Mouse (Mus musculus) G1E (cell line): ENCODE measurements around the gene Hspbap1. TPM values are rescaled to one million over a fixed set of nuclear protein-coding genes. Genes with fewer than 3 reads are reported as not detected.

Source experiments
- ATAC-seq: 2 replicates; pipeline ENCODE4 v1.8.0; 2016; ENCODE audit warnings: mild to moderate bottlenecking; ENCODE audit not compliant: insufficient number of reproducible peaks, poor library complexity, low FRiP score, severe bottlenecking; ENCODE audit errors: extremely low read depth
- DNase-seq: peaks from one replicate; pipeline ENCODE4 v3.0.0; 2012; ENCODE audit warnings: low spot score
- H3K27me3 ChIP-seq: 2 replicates; pipeline ENCODE4 v1.6.1; 2012; ENCODE audit warnings: mild to moderate bottlenecking, low read length, inconsistent platforms; ENCODE audit not compliant: insufficient read depth
- H3K36me3 ChIP-seq: replicated peaks from 2 replicates; pipeline ENCODE3; 2012; ENCODE audit warnings: mild to moderate bottlenecking, inconsistent platforms
- H3K4me1 ChIP-seq: 2 replicates; pipeline ENCODE4 v1.6.1; 2012; ENCODE audit warnings: low read depth, low read length, inconsistent platforms, mixed read lengths; ENCODE audit not compliant: insufficient read depth
- H3K4me3 ChIP-seq: 2 replicates; pipeline ENCODE4 v1.5.1; 2012; ENCODE audit warnings: low read depth, mild to moderate bottlenecking, inconsistent platforms, low read length, moderate library complexity, mixed read lengths
- H3K9me3 ChIP-seq: replicated peaks from 2 replicates; pipeline ENCODE4 v1.6.1; 2012; ENCODE audit warnings: inconsistent platforms
- CTCF ChIP-seq: IDR thresholded peaks from 2 replicates; pipeline ENCODE4 v1.5.1; 2012; ENCODE audit warnings: low read depth, low read length, inconsistent platforms, mixed read lengths
- GATA1 ChIP-seq: IDR thresholded peaks from 2 replicates; pipeline ENCODE4 v1.6.1; 2012; ENCODE audit warnings: borderline replicate concordance, low read length, inconsistent platforms, mixed read lengths
- GATA2 ChIP-seq: IDR thresholded peaks from 2 replicates; pipeline ENCODE4 v1.6.1; 2012; ENCODE audit warnings: low read depth, low read length, inconsistent platforms, borderline replicate concordance
- POLR2AphosphoS5 ChIP-seq: IDR thresholded peaks from 2 replicates; pipeline ENCODE4 v1.6.1; 2012; ENCODE audit warnings: low read depth, low read length, inconsistent platforms; ENCODE audit not compliant: insufficient replicate concordance
- TAL1 ChIP-seq: conservative IDR thresholded peaks from 2 replicates; pipeline ENCODE4 v1.6.1; 2012; ENCODE audit warnings: low read depth, low read length, inconsistent platforms, mixed read lengths
- polyA plus RNA-seq: library from polyadenylated mRNA; stranded (reverse); fragments of >175 nt; gene quantifications from 2 replicates; pipeline ENCODE4 v1.2.3, GENCODE M21; 2012
- total RNA-seq, 2 experiments: library from RNA; stranded (forward) in 1 of 2; stranded (reverse) in 1 of 2; fragments of 200-1000 nt in 1 of 2; fragments of >200 nt in 1 of 2; fragmentation: Nextera tagmentation in 1 of 2; gene quantifications; 2 replicates each; pipeline ENCODE4 v1.2.3; 2014 to 2017

The Hspbap1 gene
- total and polyA plus RNA-seq, 3 experiments: 17.5 to 31.9 (median 18.3) TPM

DNA sequence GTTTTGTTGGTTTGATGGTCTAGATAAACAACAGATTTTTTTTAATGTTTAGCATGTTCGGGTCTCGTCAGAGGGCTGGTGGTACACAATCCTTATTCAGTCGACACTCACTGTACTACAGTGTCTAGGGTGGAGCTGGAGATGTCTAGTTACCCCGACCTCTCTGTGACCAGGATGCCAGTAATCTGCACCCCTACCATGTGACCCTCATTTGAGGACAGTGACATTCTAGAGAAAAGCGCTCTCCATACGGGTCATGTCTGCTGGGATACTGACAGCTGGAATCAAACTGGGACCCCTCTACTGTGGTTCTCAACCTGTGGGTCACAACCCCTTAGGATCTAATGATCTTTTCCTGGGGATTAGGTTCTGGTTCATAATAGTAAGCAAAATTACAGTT lies 99.5 kb downstream of the Hspbap1 start:
- DNase-seq (no peak), ATAC-seq (no peak)
- Histone ChIP-seq H3K27me3 (no peaks in the 10 kb centered on the region; the same call in 1 of the 2 replicates), H3K4me1 (peaks cover 47% of the 10 kb centered on the region), H3K36me3 (peaks cover 2% of the 10 kb centered on the region), H3K9me3 (no peaks in the 10 kb centered on the region), H3K4me3 (no peak overlapping the region; the same call in 1 of the 2 replicates)
- no peak for TF ChIP-seq TAL1
- no peak for TF ChIP-seq CTCF
- TF ChIP-seq POLR2AphosphoS5: no peak
- TF ChIP-seq GATA1: no peak
- TF ChIP-seq GATA2: no peak

GRCm38 (mm10) chr16:35870581-35871047 lies 100.4 kb downstream of the Hspbap1 start:
- H3K27me3 ChIP-seq: no peaks in the 10 kb centered on the region
- no peak for DNase-seq
- no peak for ATAC-seq
- no peak for TF ChIP-seq GATA2
- TF ChIP-seq POLR2AphosphoS5: no peak
- no peak for TF ChIP-seq GATA1
- TF ChIP-seq TAL1: no peak
- no peak for TF ChIP-seq CTCF
- H3K36me3 ChIP-seq: no peaks in the 10 kb centered on the region
- peak overlapping the region; percentile 84 for H3K4me3 ChIP-seq
- peaks cover 48% of the 10 kb centered on the region for H3K4me1 ChIP-seq
- no peaks in the 10 kb centered on the region for H3K9me3 ChIP-seq

GRCm38 (mm10) chr16:35871048-35871851 lies 101.1 kb downstream of the Hspbap1 start, which contains the start of gene Parp14:
Gene Parp14, minus strand, starts transcription at chr16:35871544.
- H3K27me3 ChIP-seq: no peaks in the 10 kb centered on the region; the same call in 1 of the 2 replicates
- H3K4me1 ChIP-seq: peaks cover 48% of the 10 kb centered on the region
- no peaks in the 10 kb centered on the region for H3K9me3 ChIP-seq
- peak within 1 kb of the TSS; percentile 84 for H3K4me3 ChIP-seq
- DNase-seq (no peak), ATAC-seq (no peak; the same call in 1 of the 2 replicates)
- TF ChIP-seq GATA1 (no peak), TAL1 (no peak), CTCF (no peak), POLR2AphosphoS5 (no peak), GATA2 (no peak)
- H3K36me3 ChIP-seq: no peaks in the 10 kb centered on the region

DNA sequence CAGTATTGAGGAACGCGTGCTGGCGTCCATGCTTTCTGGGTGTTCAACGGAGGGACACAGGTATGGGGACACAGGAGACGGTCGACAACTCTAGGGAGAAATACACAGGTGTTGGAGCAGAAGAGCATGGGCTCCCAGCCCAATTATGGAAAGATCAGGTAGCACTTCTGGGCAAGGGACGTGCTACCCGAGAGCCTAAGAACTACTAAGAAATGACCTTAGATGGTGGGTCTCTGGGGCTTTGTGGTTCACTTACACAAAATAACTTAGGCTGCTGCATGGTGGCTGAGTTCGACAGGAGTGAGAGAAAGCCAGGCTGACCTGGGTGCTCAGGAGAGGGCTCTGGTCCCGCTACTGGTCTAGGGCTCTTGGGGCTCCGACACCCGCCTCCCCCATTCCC lies 101.7 kb downstream of the Hspbap1 start:
- H3K36me3 ChIP-seq: no peaks in the 10 kb centered on the region
- no peak for DNase-seq

GRCm38 (mm10) chr16:35872410-35873006 lies 102.3 kb downstream of the Hspbap1 start:
- Histone ChIP-seq H3K27me3 (no peaks in the 10 kb centered on the region; the same call in 1 of the 2 replicates), H3K4me3 (peak overlapping the region; percentile 84; the same call in 1 of the 2 replicates), H3K36me3 (no peaks in the 10 kb centered on the region), H3K9me3 (no peaks in the 10 kb centered on the region), H3K4me1 (peaks cover 48% of the 10 kb centered on the region)
- no peak for DNase-seq
- ATAC-seq: no peak
- no peak for TF ChIP-seq GATA2
- no peak for TF ChIP-seq POLR2AphosphoS5
- TF ChIP-seq GATA1: no peak
- TF ChIP-seq CTCF: no peak
- no peak for TF ChIP-seq TAL1

More for the DNA sequence above, 101.7 kb downstream of the Hspbap1 start:
- Histone ChIP-seq H3K27me3 (no peaks in the 10 kb centered on the region; the same call in 1 of the 2 replicates), H3K4me3 (peak overlapping the region; percentile 84), H3K9me3 (no peaks in the 10 kb centered on the region), H3K4me1 (peaks cover 48% of the 10 kb centered on the region)
- TF ChIP-seq POLR2AphosphoS5 (no peak), CTCF (no peak), GATA1 (no peak), TAL1 (no peak), GATA2 (no peak)
- no peak for ATAC-seq

DNA sequence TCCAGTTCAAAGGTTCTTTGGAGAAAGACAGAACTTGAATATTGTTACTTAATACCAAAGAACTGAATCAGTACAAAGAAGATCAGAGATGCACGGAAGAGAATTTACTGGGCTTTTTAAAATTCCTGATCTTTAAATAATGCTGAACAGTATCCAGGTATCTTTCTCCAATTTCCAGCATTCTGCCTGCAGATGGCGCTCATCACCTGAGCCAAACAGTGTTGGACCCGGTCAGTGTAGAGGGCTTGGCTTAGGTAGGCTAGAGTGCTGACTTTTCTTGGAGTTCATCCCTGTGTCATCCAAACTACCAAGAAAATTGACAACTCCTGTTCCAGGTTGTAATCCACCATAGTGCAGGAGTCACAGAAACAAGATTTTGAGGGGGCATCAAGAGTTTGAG lies 104.2 kb downstream of the Hspbap1 start:
- DNase-seq: no peak
- Histone ChIP-seq H3K27me3 (no peaks in the 10 kb centered on the region; the same call in 1 of the 2 replicates), H3K9me3 (no peaks in the 10 kb centered on the region), H3K36me3 (no peaks in the 10 kb centered on the region), H3K4me1 (peaks cover 38% of the 10 kb centered on the region), H3K4me3 (no peak overlapping the region)
- peak; percentile 41; the same call in 1 of the 2 replicates for ATAC-seq
- TF ChIP-seq TAL1 (no peak), POLR2AphosphoS5 (no peak), GATA1 (no peak), GATA2 (no peak), CTCF (peak; percentile 41; the same call in 1 of the 2 replicates)
